Mouse (Mus musculus): Measurements from ENCODE around the gene Defa33.
"Not testable (repeated sequence)": the region's sequence is repeated elsewhere in the genome, so short reads cannot be mapped to it uniquely, and the experiment has no call there.

The Defa33 gene

DNA sequence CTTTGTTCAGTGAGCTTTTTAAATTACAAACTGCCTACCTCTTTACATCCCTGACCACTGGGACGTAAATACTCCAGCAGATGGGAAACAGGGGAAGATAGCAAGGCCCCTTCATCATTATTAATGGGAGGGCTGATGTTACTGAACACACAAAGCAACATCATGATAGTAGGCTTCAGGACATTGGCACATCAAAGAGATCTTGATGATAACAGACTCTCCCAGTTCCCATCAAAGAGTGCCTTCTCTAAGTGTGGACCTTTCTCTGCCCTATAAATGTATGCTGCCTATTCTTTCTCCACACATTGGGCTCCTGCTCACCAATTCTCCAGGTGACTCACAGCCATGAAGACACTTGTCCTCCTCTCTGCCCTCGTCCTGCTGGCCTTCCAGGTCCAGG, at the start of gene Defa33:
TSS of gene Defa33 (plus strand) at position 301 of the 400 bp plus-strand sequence.
- in situ Hi-C loops (cut with MboI; ENCODE audit: unreplicated experiment in 2 of 2) = not testable (repeated sequence)

DNA sequence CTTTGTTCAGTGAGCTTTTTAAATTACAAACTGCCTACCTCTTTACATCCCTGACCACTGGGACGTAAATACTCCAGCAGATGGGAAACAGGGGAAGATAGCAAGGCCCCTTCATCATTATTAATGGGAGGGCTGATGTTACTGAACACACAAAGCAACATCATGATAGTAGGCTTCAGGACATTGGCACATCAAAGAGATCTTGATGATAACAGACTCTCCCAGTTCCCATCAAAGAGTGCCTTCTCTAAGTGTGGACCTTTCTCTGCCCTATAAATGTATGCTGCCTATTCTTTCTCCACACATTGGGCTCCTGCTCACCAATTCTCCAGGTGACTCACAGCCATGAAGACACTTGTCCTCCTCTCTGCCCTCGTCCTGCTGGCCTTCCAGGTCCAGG, 13.4 kb upstream of the Defa33 start, which contains the start of gene Defa2:
TSS of gene Defa2 (plus strand) at position 301 of the 400 bp plus-strand sequence.
- in situ Hi-C loops (cut with MboI; ENCODE audit: unreplicated experiment in 2 of 2) = not testable (repeated sequence)

DNA sequence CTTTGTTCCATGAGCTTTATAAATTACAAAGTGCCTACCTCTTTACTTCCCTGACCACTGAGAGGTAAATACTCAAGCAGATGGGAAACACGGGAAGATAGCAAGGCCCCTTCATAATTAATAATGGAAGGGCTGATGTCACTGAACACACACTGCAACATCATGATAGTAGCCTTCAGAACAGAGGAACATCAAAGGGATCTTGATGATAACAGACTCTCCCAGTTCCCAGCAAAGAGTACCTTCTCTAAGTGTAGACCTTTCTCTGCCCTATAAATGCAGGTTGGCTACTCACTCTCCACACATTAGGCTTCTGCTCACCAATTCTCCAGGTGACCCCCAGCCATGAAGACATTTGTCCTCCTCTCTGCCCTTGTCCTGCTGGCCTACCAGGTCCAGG, 35.5 kb downstream of the Defa33 start, which contains the start of gene Defa36:
TSS of gene Defa36 (plus strand) at position 301 of the 400 bp plus-strand sequence.
- in situ Hi-C loops (cut with MboI; ENCODE audit: unreplicated experiment in 2 of 2) = not testable (repeated sequence)
